Mouse (Mus musculus) ES-E14 (cell line): ENCODE measurements around the gene Nphs1. TPM values are rescaled to one million over a fixed set of nuclear protein-coding genes. Genes with fewer than 3 reads are reported as not detected.
A peak's percentile ranks its signal among the peaks of the same experiment; 100 is the strongest.
"Not testable (repeated sequence)": the region's sequence is repeated elsewhere in the genome, so short reads cannot be mapped to it uniquely, and the experiment has no call there.

Source experiments
- DNase-seq: peaks from one replicate; pipeline ENCODE4 v3.0.0-alpha.2; 2013; ENCODE audit warnings: low read depth, low spot score
- H3K27ac ChIP-seq: 2 replicates; pipeline ENCODE4 v1.5.1; 2012; ENCODE audit warnings: low read depth, mild to moderate bottlenecking, low read length, moderate library complexity, mixed read lengths; ENCODE audit not compliant: poor library complexity, insufficient read depth, severe bottlenecking
- H3K36me3 ChIP-seq: 2 replicates; pipeline ENCODE4 v1.6.1; 2012; ENCODE audit warnings: mild to moderate bottlenecking, low read length, moderate library complexity, mixed read lengths; ENCODE audit not compliant: control insufficient read depth, poor library complexity, insufficient read depth, severe bottlenecking
- H3K4me1 ChIP-seq, 2 experiments: fragments of 150-350 bp in 1 of 2; sonication (generic) in 1 of 2; 2 replicates each; pipeline ENCODE4 v1.6.1; 2012; ENCODE audit warnings: low read length in 2 of 2, mild to moderate bottlenecking in 1 of 2, mixed read lengths in 1 of 2; ENCODE audit not compliant: control insufficient read depth in 2 of 2, insufficient read depth in 2 of 2, poor library complexity in 1 of 2
- H3K4me3 ChIP-seq, 2 experiments: fragments of 150-350 bp in 1 of 2; sonication (generic) in 1 of 2; 2 replicates each; pipeline ENCODE4 v1.5.1; 2012; ENCODE audit warnings: low read length in 2 of 2, low read depth in 1 of 2, mild to moderate bottlenecking in 1 of 2, mixed read lengths in 1 of 2; ENCODE audit not compliant: insufficient read depth in 1 of 2, poor library complexity in 1 of 2, severe bottlenecking in 1 of 2
- H3K9ac ChIP-seq: 2 replicates; pipeline ENCODE4 v1.6.1; 2012; ENCODE audit warnings: low read depth, mild to moderate bottlenecking, low read length, mixed read lengths; ENCODE audit not compliant: poor library complexity, insufficient read depth, severe bottlenecking
- H3K9me3 ChIP-seq: fragments of 150-350 bp; sonication (generic); 2 replicates; pipeline ENCODE4 v1.6.1; 2012; ENCODE audit warnings: low read depth, mild to moderate bottlenecking, low read length; ENCODE audit not compliant: control insufficient read depth, insufficient read depth
- CHD2 ChIP-seq: IDR thresholded peaks from 2 replicates; pipeline ENCODE4 v1.6.1; 2014; ENCODE audit warnings: mild to moderate bottlenecking, low read depth, low read length, inconsistent platforms
- HCFC1 ChIP-seq: IDR thresholded peaks from 2 replicates; pipeline ENCODE4 v1.6.1; 2012; ENCODE audit warnings: low read length, inconsistent platforms, borderline replicate concordance; ENCODE audit not compliant: insufficient read depth
- MAFK ChIP-seq: IDR thresholded peaks from 2 replicates; pipeline ENCODE4 v1.6.1; 2014; ENCODE audit warnings: mild to moderate bottlenecking, low read depth, low read length, inconsistent platforms; ENCODE audit not compliant: insufficient read depth
- ZC3H11A ChIP-seq: IDR thresholded peaks from 2 replicates; pipeline ENCODE4 v1.6.1; 2012; ENCODE audit warnings: low read depth, mild to moderate bottlenecking, inconsistent platforms, low read length, borderline replicate concordance
- ZNF384 ChIP-seq: IDR thresholded peaks from 2 replicates; pipeline ENCODE4 v1.6.1; 2012; ENCODE audit warnings: low read depth, low read length, inconsistent platforms
- in situ Hi-C, 2 experiments: fragments of 600-800 bp; cut with MboI; formaldehyde crosslinking; loops; one replicate each; pipeline ENCODE4 v1.15.1; 2025; ENCODE audit warnings: low sequenced_read_pairs in 2 of 2, inconsistent platforms in 1 of 2; ENCODE audit not compliant: unreplicated experiment in 2 of 2
- total RNA-seq: library from RNA; depleted of rRNA; stranded (reverse); fragments of 300-350 nt; gene quantifications from 2 replicates; pipeline ENCODE4 v1.2.3, GENCODE M21; 2012

Nphs1 gene
- total RNA-seq, 1 experiment, result 45.7 TPM

- in situ Hi-C loops, result no loop called here
- Histone ChIP-seq H3K9ac (peak overlapping the region; percentile 13; the same call in 1 of the 2 replicates), H3K9me3 (0 out of 2 replicates have a peak, but pooled peaks cover 3% of the 10 kb centered on the region), H3K4me3 (no peak overlapping the region), H3K36me3 (peaks cover 8% of the 10 kb centered on the region; the same call in 1 of the 2 replicates), H3K27ac (no peak overlapping the region), H3K4me1 (no peaks in the 10 kb centered on the region)
- no peak for TF ChIP-seq MAFK
- TF ChIP-seq ZNF384, result no peak
- TF ChIP-seq ZC3H11A, result no peak
- TF ChIP-seq HCFC1, result no peak
- no peak for TF ChIP-seq CHD2
- DNase-seq, result peak; percentile 84
Observed at GRCm38 (mm10) chr7:30490251-30490956, 32.3 kb downstream of the Nphs1 start.

- in situ Hi-C loops, result no loop called here
- Histone ChIP-seq H3K9ac (no peak overlapping the region), H3K27ac (no peak overlapping the region), H3K9me3 (0 out of 2 replicates have a peak, but pooled peaks cover 3% of the 10 kb centered on the region), H3K4me1 (no peaks in the 10 kb centered on the region), H3K4me3 (no peak overlapping the region), H3K36me3 (peaks cover 7% of the 10 kb centered on the region; the same call in 1 of the 2 replicates)
- no peak for TF ChIP-seq MAFK
- TF ChIP-seq CHD2, result no peak
- no peak for TF ChIP-seq HCFC1
- TF ChIP-seq ZC3H11A, result no peak
- no peak for TF ChIP-seq ZNF384
- no peak for DNase-seq
Observed at GRCm38 (mm10) chr7:30490957-30491307, 32.8 kb downstream of the Nphs1 start.

DNA sequence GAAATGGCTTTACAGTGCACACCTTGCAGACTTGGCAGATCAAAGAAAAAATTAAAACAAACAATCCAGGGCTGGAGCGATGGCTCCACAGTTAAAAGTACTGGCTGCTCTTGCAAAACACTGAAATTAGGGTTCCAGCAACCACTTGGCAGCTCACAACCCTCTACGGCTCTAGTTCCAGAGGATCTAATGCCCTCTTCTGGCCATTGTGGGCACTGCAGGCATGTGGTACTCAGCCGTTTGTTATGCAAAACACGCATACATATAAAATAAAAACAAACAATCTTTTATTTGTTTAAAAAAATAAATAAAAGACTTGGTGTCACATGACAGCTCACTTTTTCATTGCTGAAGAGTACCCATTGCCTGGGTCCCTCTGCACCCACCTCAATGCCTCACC, 34.6 kb downstream of the Nphs1 start:
- in situ Hi-C loops, result no loop called here
- peak; percentile 83 for DNase-seq
- H3K36me3 ChIP-seq, result no peaks in the 10 kb centered on the region

GRCm38 (mm10) chr7:30493401-30493931, 35.4 kb downstream of the Nphs1 start, which contains the start of gene Prodh2:
Prodh2 (plus strand) TSS chr7:30493622.
- no peaks in the 10 kb centered on the region for H3K9me3 ChIP-seq
- in situ Hi-C loops, result no loop called here
- no peaks in the 10 kb centered on the region for H3K4me1 ChIP-seq
- no peak for DNase-seq
- H3K9ac ChIP-seq, result 0 out of 2 replicates have a peak within 1 kb of the TSS, but pooled peaks have one; percentile 25
- H3K4me3 ChIP-seq, result peak within 1 kb of the TSS; percentile 38 to 43; a peak in 2 of 4 replicates
- no peaks in the 10 kb centered on the region for H3K36me3 ChIP-seq
- no peak for TF ChIP-seq CHD2
- no peak for TF ChIP-seq ZNF384
- no peak for TF ChIP-seq HCFC1
- no peak for TF ChIP-seq ZC3H11A
- TF ChIP-seq MAFK, result no peak
- H3K27ac ChIP-seq, result no peak within 1 kb of the TSS

More for the DNA sequence above, 34.6 kb downstream of the Nphs1 start:
- Histone ChIP-seq H3K9ac (no peak overlapping the region), H3K9me3 (0 out of 2 replicates have a peak, but pooled peaks cover 3% of the 10 kb centered on the region), H3K4me1 (no peaks in the 10 kb centered on the region), H3K27ac (no peak overlapping the region), H3K4me3 (no peak overlapping the region)
- no peak for TF ChIP-seq CHD2
- TF ChIP-seq MAFK, result no peak
- peak; percentile 40; the same call in 1 of the 2 replicates for TF ChIP-seq ZNF384
- no peak for TF ChIP-seq HCFC1
- TF ChIP-seq ZC3H11A, result 0 out of 2 replicates have a peak, but pooled peaks have one; percentile 41

DNA sequence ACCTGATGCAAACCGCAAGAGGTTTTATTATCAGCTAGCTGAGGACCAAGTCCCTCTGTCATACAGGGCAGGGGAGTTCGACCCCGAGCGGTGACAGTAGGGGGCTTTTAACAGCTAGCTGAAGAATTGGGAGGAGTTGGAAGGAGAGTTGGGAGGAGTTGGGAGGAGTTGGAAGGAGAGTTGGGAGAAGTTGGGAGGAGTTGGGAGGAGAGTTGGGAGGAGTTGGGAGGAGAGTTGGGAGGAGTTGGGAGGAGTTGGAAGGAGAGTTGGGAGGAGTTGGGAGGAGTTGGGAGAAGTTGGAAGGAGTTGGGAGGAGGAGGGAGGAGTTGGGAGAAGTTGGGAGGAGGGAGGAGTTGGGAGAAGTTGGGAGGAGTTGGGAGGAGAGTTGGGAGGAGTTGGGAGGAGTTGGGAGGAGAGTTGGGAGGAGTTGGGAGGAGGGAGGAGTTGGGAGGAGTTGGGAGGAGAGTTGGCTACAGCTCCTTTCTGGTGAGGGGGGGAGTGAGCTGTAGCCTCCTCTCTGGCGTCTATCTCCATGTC, 37.5 kb downstream of the Nphs1 start:
- H3K4me1 ChIP-seq, DNase-seq, H3K4me3 ChIP-seq, H3K9ac ChIP-seq, in situ Hi-C loops, H3K9me3 ChIP-seq, H3K36me3 ChIP-seq, H3K27ac ChIP-seq: not testable (repeated sequence)

- H3K4me1 ChIP-seq, in situ Hi-C loops, H3K9me3 ChIP-seq, H3K27ac ChIP-seq, H3K36me3 ChIP-seq, DNase-seq, H3K4me3 ChIP-seq, H3K9ac ChIP-seq: not testable (repeated sequence)
Observed at GRCm38 (mm10) chr7:30501159-30501558, 43.0 kb downstream of the Nphs1 start.
